Mouse (Mus musculus): ENCODE measurements at regions not wholly inside any gene's neighbourhood (a gene's known extent, or its start where the extent isn't known, plus 50 kb on each side); places are given as distances from the start of the nearest gene placed in this dataset.
A peak's percentile ranks its signal among the peaks of the same experiment; 100 is the strongest.

GRCm38 (mm10) chr2:169443271-169443670 is 144.3 kb downstream of the Gm11011 start:
- no peaks in the 10 kb centered on the region for H3K36me3 ChIP-seq
- DNase-seq (ENCODE audit: low spot score) = no peak
- no peaks in the 10 kb centered on the region for H3K27me3 ChIP-seq (ENCODE audit: insufficient read depth, poor library complexity, severe bottlenecking)
- 79% methylated on average over 8 of the region's 8 CpGs for WGBS
- H3K4me3 ChIP-seq = no peak overlapping the region
- no peaks in the 10 kb centered on the region; the same call in 1 of the 2 replicates for H3K4me1 ChIP-seq (replicated peaks)
- H3K27ac ChIP-seq = no peak overlapping the region
- no peaks in the 10 kb centered on the region for H3K9me3 ChIP-seq

- Histone ChIP-seq H3K4me3 (no peak overlapping the region), H3K9me3 (0 out of 2 replicates have a peak, but pooled peaks cover 4% of the 10 kb centered on the region), H3K36me3 (no peaks in the 10 kb centered on the region), H3K27me3 (ENCODE audit: insufficient read depth, poor library complexity, severe bottlenecking) (no peaks in the 10 kb centered on the region), H3K4me1 (replicated peaks) (no peaks in the 10 kb centered on the region), H3K27ac (no peak overlapping the region)
- DNase-seq (ENCODE audit: low spot score) = no peak
- 97% methylated on average over 8 of the region's 8 CpGs for WGBS
These were observed 156.0 kb downstream of the Gm11011 start for GRCm38 (mm10) chr2:169431516-169431915.

GRCm38 (mm10) chr2:169429411-169429810 is 158.1 kb downstream of the Gm11011 start:
- no peak overlapping the region for H3K27ac ChIP-seq
- no peaks in the 10 kb centered on the region for H3K27me3 ChIP-seq (ENCODE audit: insufficient read depth, poor library complexity, severe bottlenecking)
- WGBS = 91% methylated on average over 7 of the region's 7 CpGs
- no peaks in the 10 kb centered on the region for H3K4me1 ChIP-seq (replicated peaks)
- DNase-seq (ENCODE audit: low spot score) = no peak
- H3K4me3 ChIP-seq = no peak overlapping the region
- no peaks in the 10 kb centered on the region for H3K36me3 ChIP-seq
- no peaks in the 10 kb centered on the region for H3K9me3 ChIP-seq

- no peak for DNase-seq (ENCODE audit: low spot score)
- Histone ChIP-seq H3K36me3 (no peaks in the 10 kb centered on the region), H3K4me3 (no peak overlapping the region), H3K9me3 (no peaks in the 10 kb centered on the region), H3K27me3 (ENCODE audit: insufficient read depth, poor library complexity, severe bottlenecking) (no peaks in the 10 kb centered on the region), H3K4me1 (replicated peaks) (no peaks in the 10 kb centered on the region), H3K27ac (no peak overlapping the region)
- WGBS = 79% methylated on average over 12 of the region's 12 CpGs
These were observed 163.2 kb downstream of the Gm11011 start for GRCm38 (mm10) chr2:169424166-169424920.

- Histone ChIP-seq H3K36me3 (no peaks in the 10 kb centered on the region), H3K9me3 (peaks cover 2% of the 10 kb centered on the region; the same call in 1 of the 2 replicates), H3K4me3 (no peak overlapping the region), H3K27ac (no peak overlapping the region), H3K27me3 (ENCODE audit: insufficient read depth, poor library complexity, severe bottlenecking) (no peaks in the 10 kb centered on the region), H3K4me1 (replicated peaks) (0 out of 2 replicates have a peak, but pooled peaks cover 5% of the 10 kb centered on the region)
- WGBS = 88% methylated on average over 6 of the region's 6 CpGs
- no peak for DNase-seq (ENCODE audit: low spot score)
These were observed 175.2 kb downstream of the Gm11011 start for GRCm38 (mm10) chr2:169412361-169412760.

GRCm38 (mm10) chr2:169410080-169410479 is 177.5 kb downstream of the Gm11011 start:
- Histone ChIP-seq H3K27ac (no peak overlapping the region), H3K4me3 (no peak overlapping the region), H3K27me3 (ENCODE audit: insufficient read depth, poor library complexity, severe bottlenecking) (no peaks in the 10 kb centered on the region), H3K9me3 (peaks cover 6% of the 10 kb centered on the region; the same call in 1 of the 2 replicates), H3K36me3 (no peaks in the 10 kb centered on the region), H3K4me1 (replicated peaks) (peaks cover 18% of the 10 kb centered on the region)
- 65% methylated on average over 3 of the region's 3 CpGs for WGBS
- DNase-seq (ENCODE audit: low spot score) = no peak

- Histone ChIP-seq H3K36me3 (no peaks in the 10 kb centered on the region), H3K27me3 (ENCODE audit: insufficient read depth, poor library complexity, severe bottlenecking) (no peaks in the 10 kb centered on the region), H3K27ac (peak overlapping the region; percentile 78), H3K4me1 (replicated peaks) (peaks cover 21% of the 10 kb centered on the region), H3K9me3 (0 out of 2 replicates have a peak, but pooled peaks cover 4% of the 10 kb centered on the region), H3K4me3 (no peak overlapping the region)
- 27% methylated on average over 6 of the region's 6 CpGs for WGBS
- peak; percentile 68 for DNase-seq (ENCODE audit: low spot score)
These were observed 182.4 kb downstream of the Gm11011 start for GRCm38 (mm10) chr2:169404908-169405690.

- no peaks in the 10 kb centered on the region for H3K4me1 ChIP-seq (replicated peaks)
- H3K36me3 ChIP-seq = no peaks in the 10 kb centered on the region
- no peak overlapping the region for H3K27ac ChIP-seq
- 89% methylated on average over 6 of the region's 6 CpGs for whole genome bisulfite sequencing
- H3K9me3 ChIP-seq = no peaks in the 10 kb centered on the region
- DNase-seq (ENCODE audit: low spot score) = no peak
- no peak overlapping the region for H3K4me3 ChIP-seq
- H3K27me3 ChIP-seq (ENCODE audit: insufficient read depth, poor library complexity, severe bottlenecking) = no peaks in the 10 kb centered on the region
These were observed 189.8 kb downstream of the Gm11011 start for GRCm38 (mm10) chr2:169397758-169398157.

- DNase-seq (ENCODE audit: low spot score) = no peak
- no peak overlapping the region for H3K4me3 ChIP-seq
- H3K4me1 ChIP-seq (replicated peaks) = no peaks in the 10 kb centered on the region
- 80% methylated on average over 4 of the region's 4 CpGs for WGBS
- no peaks in the 10 kb centered on the region for H3K9me3 ChIP-seq
- H3K27ac ChIP-seq = no peak overlapping the region
- no peaks in the 10 kb centered on the region for H3K36me3 ChIP-seq
- H3K27me3 ChIP-seq (ENCODE audit: insufficient read depth, poor library complexity, severe bottlenecking) = no peaks in the 10 kb centered on the region
These were observed 190.5 kb downstream of the Gm11011 start for GRCm38 (mm10) chr2:169397013-169397412.

GRCm38 (mm10) chr2:169396294-169396693 is 191.3 kb downstream of the Gm11011 start:
- Histone ChIP-seq H3K4me1 (replicated peaks) (no peaks in the 10 kb centered on the region), H3K9me3 (no peaks in the 10 kb centered on the region), H3K4me3 (no peak overlapping the region), H3K27ac (no peak overlapping the region), H3K36me3 (no peaks in the 10 kb centered on the region), H3K27me3 (ENCODE audit: insufficient read depth, poor library complexity, severe bottlenecking) (no peaks in the 10 kb centered on the region)
- DNase-seq (ENCODE audit: low spot score) = no peak
- WGBS = 86% methylated on average over 4 of the region's 4 CpGs

- H3K4me1 ChIP-seq (replicated peaks) = peaks cover 21% of the 10 kb centered on the region
- no peaks in the 10 kb centered on the region for H3K36me3 ChIP-seq
- DNase-seq (ENCODE audit: low spot score) = no peak
- H3K27ac ChIP-seq = no peak overlapping the region
- 92% methylated on average over 4 of the region's 4 CpGs for WGBS
- no peaks in the 10 kb centered on the region for H3K27me3 ChIP-seq (ENCODE audit: insufficient read depth, poor library complexity, severe bottlenecking)
- H3K9me3 ChIP-seq = no peaks in the 10 kb centered on the region
- H3K4me3 ChIP-seq = no peak overlapping the region
These were observed 197.9 kb downstream of the Gm11011 start for GRCm38 (mm10) chr2:169389611-169390010.

GRCm38 (mm10) chr2:169388569-169388968 is 199.0 kb downstream of the Gm11011 start:
- Histone ChIP-seq H3K4me1 (replicated peaks) (peaks cover 21% of the 10 kb centered on the region), H3K4me3 (no peak overlapping the region), H3K9me3 (peaks cover 3% of the 10 kb centered on the region; the same call in 1 of the 2 replicates), H3K36me3 (no peaks in the 10 kb centered on the region), H3K27me3 (ENCODE audit: insufficient read depth, poor library complexity, severe bottlenecking) (no peaks in the 10 kb centered on the region), H3K27ac (no peak overlapping the region)
- 86% methylated on average over 8 of the region's 8 CpGs for WGBS
- no peak for DNase-seq (ENCODE audit: low spot score)

Data from hindbrain, embryonic 10.5 days (tissue).